Mouse (Mus musculus) CH12.LX (cell line): ENCODE data around the gene Fgg.

Experiments used
- CTCF ChIP-seq, 2 experiments: IDR thresholded peaks in 1 of 2; conservative IDR thresholded peaks in 1 of 2; 2 replicates each; pipeline ENCODE4 v1.5.1; 2011 to 2012; ENCODE audit warnings: low read depth in 2 of 2, low read length in 2 of 2, improper control_type of control experiment in 1 of 2, inconsistent platforms in 1 of 2, mild to moderate bottlenecking in 1 of 2, moderate library complexity in 1 of 2
- HCFC1 ChIP-seq: IDR thresholded peaks from 2 replicates; pipeline ENCODE4 v1.6.1; 2012; ENCODE audit warnings: low read depth, mild to moderate bottlenecking, inconsistent platforms, low read length, improper control_type of control experiment
- SMC3 ChIP-seq: IDR thresholded peaks from 2 replicates; pipeline ENCODE4 v1.6.1; 2011; ENCODE audit warnings: low read depth, low read length, improper control_type of control experiment

DNA sequence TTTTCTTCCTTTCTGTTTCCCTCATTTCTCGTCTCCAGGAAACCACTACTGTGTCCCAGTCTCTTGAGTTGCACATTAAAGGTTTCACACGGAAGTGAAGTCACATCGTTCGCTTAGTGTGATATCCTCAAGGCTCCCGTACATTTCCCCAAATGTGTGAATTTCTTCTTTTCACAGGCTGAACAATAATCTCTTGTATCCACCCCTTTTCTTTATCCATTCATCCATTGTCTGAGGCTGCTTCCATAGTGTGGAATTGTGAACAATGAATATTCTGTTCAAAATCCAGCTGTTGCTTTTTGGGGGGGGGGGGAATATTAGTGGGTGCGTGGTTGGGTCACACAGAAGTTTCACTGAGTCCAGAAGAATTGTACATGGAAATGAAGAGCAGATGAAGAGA is 17.5 kb downstream of the Fgg start:
- TF ChIP-seq SMC3 = no peak
- TF ChIP-seq CTCF (conservative IDR thresholded peaks at IDR 0.05 in 1 of 2, IDR thresholded peaks at IDR 0.05 in 1 of 2; ENCODE audit: low read depth in 2 of 2, low read length in 2 of 2) = no peak
- no peak for TF ChIP-seq HCFC1
